Mouse (Mus musculus) stomach, embryonic 16.5 days (tissue): ENCODE results near the gene Cpeb4. TPM values are rescaled to one million over a fixed set of nuclear protein-coding genes. Genes with fewer than 3 reads are reported as not detected.
"Not testable (repeated sequence)": the region's sequence is repeated elsewhere in the genome, so short reads cannot be mapped to it uniquely, and the experiment has no call there.

Experiments used
- ATAC-seq: fragments of 200-750 bp; cut with Nextera tagmentation; 2 replicates; pipeline ENCODE4 v1.8.0; 2017; ENCODE audit warnings: moderate number of reproducible peaks, moderate TSS enrichment; ENCODE audit not compliant: insufficient read depth, low FRiP score
- H3K27ac ChIP-seq: fragments of 300-500 bp; sonication (generic); 2 replicates; pipeline ENCODE4 v1.5.1; 2014; ENCODE audit warnings: low read length
- H3K27me3 ChIP-seq: fragments of 300-500 bp; sonication (generic); 2 replicates; pipeline ENCODE4 v1.6.1; 2014; ENCODE audit warnings: low read length, control low read depth, mixed read lengths; ENCODE audit not compliant: control insufficient read depth, insufficient read depth
- H3K36me3 ChIP-seq: fragments of 300-500 bp; sonication (generic); 2 replicates; pipeline ENCODE4 v1.6.1; 2014; ENCODE audit warnings: low read length; ENCODE audit not compliant: control insufficient read depth, insufficient read depth
- H3K4me1 ChIP-seq: fragments of 300-500 bp; sonication (generic); 2 replicates; pipeline ENCODE4 v1.6.1; 2014; ENCODE audit warnings: low read length, control low read depth, mixed read lengths; ENCODE audit not compliant: control insufficient read depth, insufficient read depth
- H3K4me2 ChIP-seq: fragments of 300-500 bp; sonication (generic); 2 replicates; pipeline ENCODE4 v1.6.1; 2014; ENCODE audit warnings: low read depth, low read length, mixed read lengths
- H3K4me3 ChIP-seq: fragments of 300-500 bp; sonication (generic); replicated peaks from 2 replicates; pipeline ENCODE4 v1.5.1; 2014; ENCODE audit warnings: mild to moderate bottlenecking, low read length
- H3K9ac ChIP-seq: fragments of 300-500 bp; sonication (generic); 2 replicates; pipeline ENCODE4 v1.6.1; 2014; ENCODE audit warnings: low read length
- H3K9me3 ChIP-seq: fragments of 300-500 bp; sonication (generic); replicated peaks from 2 replicates; pipeline ENCODE4 v1.6.1; 2016; ENCODE audit warnings: low read length, control low read depth; ENCODE audit not compliant: control insufficient read depth
- WGBS: fragments of 180-500 bp; shearing (Covaris S2); extraction: QIAGEN DNeasy Blood & Tissue Kit; methylation state at CpG from one replicate; pipeline ENCODE4 v1.1.7; 2014; 5-methylcytosine and 5-hydroxymethylcytosine counted together
- polyA plus RNA-seq: library from polyadenylated mRNA; unstranded; fragments of >200 nt; fragmentation: Nextera tagmentation; extraction: Ambion mirVana; gene quantifications from 2 replicates; pipeline ENCODE4 v1.2.1, GENCODE M21; 2015

The Cpeb4 gene
- polyA plus RNA-seq, 1 experiment from 2014 or later = 5.8 TPM

DNA sequence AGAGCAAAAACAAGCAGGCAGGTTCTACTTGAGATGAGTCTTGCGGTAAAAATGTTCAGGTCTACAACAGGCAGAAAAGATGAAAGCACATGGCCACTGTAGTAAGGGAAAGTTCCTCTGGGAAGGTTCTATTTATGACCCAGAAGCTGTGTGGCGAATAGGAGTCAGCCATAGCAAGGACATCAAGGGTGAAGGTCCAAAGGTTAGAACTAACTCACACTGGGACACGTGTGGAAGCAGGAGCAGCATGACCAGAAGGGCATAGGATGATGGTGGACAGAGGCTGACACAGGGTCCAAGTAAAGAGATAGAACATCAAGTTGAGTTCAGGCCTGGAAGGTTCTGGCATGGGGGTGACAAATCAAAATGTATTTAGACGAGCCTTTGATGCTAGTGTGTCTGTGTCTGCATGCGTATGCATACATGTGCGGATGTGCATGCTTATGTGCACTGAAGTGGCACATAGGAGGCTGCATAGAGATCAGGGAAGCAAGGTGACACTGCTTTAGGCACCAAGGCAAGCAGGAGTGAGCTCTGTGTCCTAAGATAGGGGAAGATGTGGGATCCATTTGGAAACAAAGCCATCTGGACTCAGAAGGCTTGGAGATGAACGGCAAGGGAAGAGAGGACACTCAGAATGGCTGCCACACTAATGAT, 28.7 kb upstream of the Cpeb4 start:
- Histone ChIP-seq H3K27me3 (no peaks in the 10 kb centered on the region), H3K36me3 (no peaks in the 10 kb centered on the region), H3K9ac (no peak overlapping the region), H3K4me2 (no peak overlapping the region), H3K9me3 (no peaks in the 10 kb centered on the region), H3K4me3 (no peak overlapping the region), H3K27ac (no peak overlapping the region), H3K4me1 (no peaks in the 10 kb centered on the region; the same call in 1 of the 2 replicates)
- no peak for ATAC-seq
- 83% methylated on average over 7 of the region's 7 CpGs for WGBS

GRCm38 (mm10) chr11:31843834-31844188, 28.2 kb upstream of the Cpeb4 start:
- Histone ChIP-seq H3K27me3 (no peaks in the 10 kb centered on the region), H3K4me3 (no peak overlapping the region), H3K27ac (no peak overlapping the region), H3K4me2 (no peak overlapping the region), H3K36me3 (no peaks in the 10 kb centered on the region), H3K9me3 (no peaks in the 10 kb centered on the region), H3K9ac (no peak overlapping the region), H3K4me1 (no peaks in the 10 kb centered on the region; the same call in 1 of the 2 replicates)
- 60% methylated on average over 5 of the region's 5 CpGs for WGBS
- peak; percentile 44; the same call in 1 of the 2 replicates for ATAC-seq

GRCm38 (mm10) chr11:31845111-31845510, 26.9 kb upstream of the Cpeb4 start:
- not testable (repeated sequence) for H3K9me3 ChIP-seq, H3K27ac ChIP-seq, H3K4me2 ChIP-seq, H3K27me3 ChIP-seq, ATAC-seq, H3K4me3 ChIP-seq, H3K9ac ChIP-seq, H3K36me3 ChIP-seq, H3K4me1 ChIP-seq
- WGBS = 92% methylated on average over 1 of the region's 1 CpGs

DNA sequence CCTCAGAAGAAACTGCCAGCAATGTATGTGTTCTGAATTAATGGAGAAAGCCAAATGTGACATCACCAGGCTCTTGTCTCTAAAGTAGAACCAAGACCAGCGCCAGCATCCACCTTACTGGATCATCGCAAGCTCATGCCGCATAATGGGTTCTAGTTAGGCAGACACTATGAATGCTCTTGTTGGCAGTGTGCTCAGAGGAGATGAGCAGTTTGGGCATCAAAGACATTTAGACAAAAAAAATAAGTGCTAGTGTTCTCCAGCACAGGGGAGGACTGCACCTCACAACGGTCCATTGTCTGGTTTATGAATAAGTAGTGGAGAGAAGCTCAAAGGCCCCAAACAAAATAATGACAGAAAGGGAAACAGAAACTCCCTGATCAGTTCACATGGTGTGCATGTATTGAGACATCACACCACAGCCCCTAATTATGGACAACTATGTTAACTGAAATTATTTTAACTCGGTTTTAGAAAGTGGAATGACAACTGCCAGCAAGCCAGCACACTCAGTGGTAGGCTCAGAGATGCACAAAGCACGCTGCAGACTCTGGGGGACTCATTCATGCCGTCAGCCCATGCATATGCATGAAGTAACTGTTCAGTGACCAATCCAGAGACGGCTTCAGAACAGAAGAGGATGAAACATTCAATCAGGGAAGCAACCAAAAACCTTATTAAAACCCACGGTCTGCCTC, 25.1 kb upstream of the Cpeb4 start:
- Histone ChIP-seq H3K4me2 (no peak overlapping the region), H3K36me3 (no peaks in the 10 kb centered on the region), H3K27ac (no peak overlapping the region), H3K4me3 (no peak overlapping the region), H3K4me1 (no peaks in the 10 kb centered on the region; the same call in 1 of the 2 replicates), H3K27me3 (no peaks in the 10 kb centered on the region), H3K9me3 (no peaks in the 10 kb centered on the region), H3K9ac (no peak overlapping the region)
- ATAC-seq = no peak
- 73% methylated on average over 9 of the region's 9 CpGs for WGBS

- Histone ChIP-seq H3K27ac (no peak overlapping the region), H3K4me1 (no peaks in the 10 kb centered on the region; the same call in 1 of the 2 replicates), H3K9ac (no peak overlapping the region), H3K36me3 (no peaks in the 10 kb centered on the region), H3K9me3 (no peaks in the 10 kb centered on the region), H3K27me3 (no peaks in the 10 kb centered on the region), H3K4me3 (no peak overlapping the region), H3K4me2 (no peak overlapping the region)
- 83% methylated on average over 5 of the region's 5 CpGs for WGBS
- no peak for ATAC-seq
These were observed 24.6 kb upstream of the Cpeb4 start for GRCm38 (mm10) chr11:31847469-31847805.

GRCm38 (mm10) chr11:31848725-31849124, 23.3 kb upstream of the Cpeb4 start:
- no peak for ATAC-seq
- H3K9ac ChIP-seq = no peak overlapping the region
- WGBS = 82% methylated on average over 4 of the region's 4 CpGs
- no peak overlapping the region for H3K4me2 ChIP-seq
- H3K9me3 ChIP-seq = no peaks in the 10 kb centered on the region
- H3K36me3 ChIP-seq = no peaks in the 10 kb centered on the region
- no peak overlapping the region for H3K4me3 ChIP-seq
- no peak overlapping the region for H3K27ac ChIP-seq
- H3K4me1 ChIP-seq = no peaks in the 10 kb centered on the region; the same call in 1 of the 2 replicates
- no peaks in the 10 kb centered on the region for H3K27me3 ChIP-seq

DNA sequence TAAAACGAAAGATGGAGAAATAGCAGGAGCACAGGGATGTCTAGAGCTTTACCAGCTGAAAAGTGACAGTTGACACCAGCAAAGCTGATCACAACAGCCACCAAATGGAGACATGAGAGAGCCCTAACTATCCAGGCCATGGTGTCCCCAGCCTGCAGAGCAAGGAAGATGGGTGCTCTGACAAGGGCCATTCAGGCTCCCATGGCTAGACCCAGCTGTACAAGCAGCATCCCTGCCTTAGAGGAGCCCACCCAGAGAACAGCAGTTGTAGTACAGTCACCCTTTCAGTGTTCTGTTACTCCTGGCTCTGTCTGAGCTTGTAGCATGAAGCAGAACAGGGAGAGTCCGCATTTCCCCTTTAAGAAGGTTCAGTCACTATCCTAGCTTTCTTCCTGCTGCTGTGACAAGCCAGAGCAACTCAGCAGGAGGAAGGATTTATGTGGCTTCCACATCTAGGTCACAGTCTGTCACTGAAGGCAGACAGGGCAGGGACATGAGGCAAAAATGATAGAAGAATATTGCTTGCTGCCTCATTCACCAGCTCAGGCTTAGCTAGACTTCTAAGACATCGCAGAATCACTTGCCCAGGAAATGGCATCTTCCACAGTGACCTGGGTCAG, 21.7 kb upstream of the Cpeb4 start:
- no peaks in the 10 kb centered on the region for H3K9me3 ChIP-seq
- no peaks in the 10 kb centered on the region for H3K36me3 ChIP-seq
- no peaks in the 10 kb centered on the region for H3K4me1 ChIP-seq
- WGBS = 82% methylated on average over 3 of the region's 3 CpGs
- no peak overlapping the region for H3K9ac ChIP-seq
- H3K4me2 ChIP-seq = no peak overlapping the region
- no peaks in the 10 kb centered on the region for H3K27me3 ChIP-seq
- no peak for ATAC-seq
- H3K27ac ChIP-seq = no peak overlapping the region
- H3K4me3 ChIP-seq = no peak overlapping the region

- H3K36me3 ChIP-seq = no peaks in the 10 kb centered on the region
- WGBS = 83% methylated on average over 5 of the region's 5 CpGs
- H3K4me2 ChIP-seq = no peak overlapping the region
- ATAC-seq = no peak
- H3K27ac ChIP-seq = peak overlapping the region; percentile 40; the same call in 1 of the 2 replicates
- no peak overlapping the region for H3K9ac ChIP-seq
- no peaks in the 10 kb centered on the region for H3K9me3 ChIP-seq
- no peak overlapping the region for H3K4me3 ChIP-seq
- no peaks in the 10 kb centered on the region for H3K4me1 ChIP-seq
- no peaks in the 10 kb centered on the region for H3K27me3 ChIP-seq
These were observed 21.0 kb upstream of the Cpeb4 start for GRCm38 (mm10) chr11:31850995-31851394.
